Mouse (Mus musculus) stomach, postnatal 0 days (tissue): ENCODE results near the gene Scimp.
"Not testable (repeated sequence)": the region's sequence is repeated elsewhere in the genome, so short reads cannot be mapped to it uniquely, and the experiment has no call there.

Experiments used
- CTCF ChIP-seq: IDR thresholded peaks from 2 replicates; pipeline ENCODE4 v1.5.1; 2016; ENCODE audit warnings: antibody characterized with exemption, low read depth, mild to moderate bottlenecking, moderate library complexity
- EP300 ChIP-seq: optimal IDR thresholded peaks from 2 replicates; pipeline ENCODE3; 2016; ENCODE audit warnings: antibody characterized with exemption

DNA sequence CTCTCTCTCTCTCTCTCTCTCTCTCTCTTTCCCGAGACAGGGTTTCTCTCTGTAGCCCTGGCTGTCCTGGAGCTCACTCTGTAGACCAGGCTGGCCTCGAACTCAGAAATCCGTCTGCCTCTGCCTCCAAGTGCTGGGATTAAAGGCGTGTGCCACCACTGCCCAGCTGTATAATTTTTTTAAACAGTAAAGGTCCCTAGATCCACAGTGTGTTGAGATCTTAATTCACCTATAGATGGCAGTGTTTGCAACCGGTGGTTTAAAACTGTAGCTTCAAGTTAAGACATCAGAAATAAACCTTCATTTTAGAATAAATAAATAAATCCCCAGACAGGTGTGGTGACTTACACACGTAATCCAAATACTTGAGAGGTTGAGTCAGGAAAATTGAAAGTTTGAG, 34.3 kb downstream of the Scimp start:
- TF ChIP-seq CTCF = peak; percentile 72
- not testable (repeated sequence) for TF ChIP-seq EP300
